Mouse (Mus musculus): Measurements from ENCODE around the gene Engase. TPM values are rescaled to one million over a fixed set of nuclear protein-coding genes. Genes with fewer than 3 reads are reported as not detected.

The Engase gene
- polyA plus RNA-seq, 1 experiment from 2014 or later: 6.7 TPM

GRCm38 (mm10) chr11:118452955-118453354, 23.7 kb upstream of the Engase start:
- Histone ChIP-seq H3K27me3 (replicated peaks; ENCODE audit: control insufficient read depth, insufficient read depth, low read length) (no peaks in the 10 kb centered on the region), H3K4me2 (ENCODE audit: low read length) (no peak overlapping the region), H3K4me3 (replicated peaks; ENCODE audit: low read length) (no peak overlapping the region), H3K27ac (ENCODE audit: low read length) (no peak overlapping the region), H3K4me1 (replicated peaks; ENCODE audit: control insufficient read depth, insufficient read depth, low read length) (no peaks in the 10 kb centered on the region), H3K9me3 (ENCODE audit: control insufficient read depth, low read length) (no peaks in the 10 kb centered on the region), H3K9ac (replicated peaks; ENCODE audit: low read depth, low read length) (no peak overlapping the region), H3K36me3 (ENCODE audit: control insufficient read depth, insufficient read depth) (no peaks in the 10 kb centered on the region)
- WGBS: 71% methylated on average over 2 of the region's 2 CpGs
- no peak for ATAC-seq

GRCm38 (mm10) chr11:118453886-118454671, 22.6 kb upstream of the Engase start:
- Histone ChIP-seq H3K27me3 (replicated peaks; ENCODE audit: control insufficient read depth, insufficient read depth, low read length) (no peaks in the 10 kb centered on the region), H3K9me3 (ENCODE audit: control insufficient read depth, low read length) (no peaks in the 10 kb centered on the region), H3K27ac (ENCODE audit: low read length) (no peak overlapping the region), H3K4me3 (replicated peaks; ENCODE audit: low read length) (no peak overlapping the region), H3K9ac (replicated peaks; ENCODE audit: low read depth, low read length) (no peak overlapping the region), H3K4me1 (replicated peaks; ENCODE audit: control insufficient read depth, insufficient read depth, low read length) (no peaks in the 10 kb centered on the region), H3K36me3 (ENCODE audit: control insufficient read depth, insufficient read depth) (no peaks in the 10 kb centered on the region), H3K4me2 (ENCODE audit: low read length) (no peak overlapping the region)
- ATAC-seq: no peak
- 80% methylated on average over 11 of the region's 11 CpGs for WGBS

- Histone ChIP-seq H3K27me3 (replicated peaks; ENCODE audit: control insufficient read depth, insufficient read depth, low read length) (no peaks in the 10 kb centered on the region), H3K4me1 (replicated peaks; ENCODE audit: control insufficient read depth, insufficient read depth, low read length) (no peaks in the 10 kb centered on the region), H3K9me3 (ENCODE audit: control insufficient read depth, low read length) (no peaks in the 10 kb centered on the region), H3K4me3 (replicated peaks; ENCODE audit: low read length) (no peak overlapping the region), H3K27ac (ENCODE audit: low read length) (no peak overlapping the region), H3K4me2 (ENCODE audit: low read length) (no peak overlapping the region), H3K9ac (replicated peaks; ENCODE audit: low read depth, low read length) (no peak overlapping the region), H3K36me3 (ENCODE audit: control insufficient read depth, insufficient read depth) (no peaks in the 10 kb centered on the region)
- 93% methylated on average over 6 of the region's 6 CpGs for WGBS
- ATAC-seq: no peak
Observed at GRCm38 (mm10) chr11:118455788-118456187, 20.8 kb upstream of the Engase start.

GRCm38 (mm10) chr11:118456937-118457336, 19.7 kb upstream of the Engase start:
- Histone ChIP-seq H3K4me1 (replicated peaks; ENCODE audit: control insufficient read depth, insufficient read depth, low read length) (no peaks in the 10 kb centered on the region), H3K4me3 (replicated peaks; ENCODE audit: low read length) (no peak overlapping the region), H3K27me3 (replicated peaks; ENCODE audit: control insufficient read depth, insufficient read depth, low read length) (no peaks in the 10 kb centered on the region), H3K27ac (ENCODE audit: low read length) (no peak overlapping the region), H3K9me3 (ENCODE audit: control insufficient read depth, low read length) (no peaks in the 10 kb centered on the region), H3K36me3 (ENCODE audit: control insufficient read depth, insufficient read depth) (no peaks in the 10 kb centered on the region), H3K9ac (replicated peaks; ENCODE audit: low read depth, low read length) (no peak overlapping the region), H3K4me2 (ENCODE audit: low read length) (no peak overlapping the region)
- 70% methylated on average over 11 of the region's 11 CpGs for WGBS
- no peak for ATAC-seq

- ATAC-seq: no peak
- H3K4me2 ChIP-seq (ENCODE audit: low read length): no peak overlapping the region
- 68% methylated on average over 8 of the region's 8 CpGs for WGBS
Observed at GRCm38 (mm10) chr11:118459051-118459450, 17.6 kb upstream of the Engase start.

GRCm38 (mm10) chr11:118459536-118459935, 17.1 kb upstream of the Engase start:
- H3K4me3 ChIP-seq (replicated peaks; ENCODE audit: low read length): no peak overlapping the region
- no peaks in the 10 kb centered on the region for H3K4me1 ChIP-seq (replicated peaks; ENCODE audit: control insufficient read depth, insufficient read depth, low read length)
- no peaks in the 10 kb centered on the region for H3K27me3 ChIP-seq (replicated peaks; ENCODE audit: control insufficient read depth, insufficient read depth, low read length)
- 85% methylated on average over 4 of the region's 4 CpGs for WGBS
- H3K4me2 ChIP-seq (ENCODE audit: low read length): no peak overlapping the region
- no peak overlapping the region for H3K9ac ChIP-seq (replicated peaks; ENCODE audit: low read depth, low read length)
- H3K9me3 ChIP-seq (ENCODE audit: control insufficient read depth, low read length): no peaks in the 10 kb centered on the region
- no peak overlapping the region for H3K27ac ChIP-seq (ENCODE audit: low read length)
- ATAC-seq: no peak
- no peaks in the 10 kb centered on the region for H3K36me3 ChIP-seq (ENCODE audit: control insufficient read depth, insufficient read depth)

More at GRCm38 (mm10) chr11:118459051-118459450, 17.6 kb upstream of the Engase start:
- Histone ChIP-seq H3K4me1 (replicated peaks; ENCODE audit: control insufficient read depth, insufficient read depth, low read length) (no peaks in the 10 kb centered on the region), H3K27me3 (replicated peaks; ENCODE audit: control insufficient read depth, insufficient read depth, low read length) (no peaks in the 10 kb centered on the region), H3K36me3 (ENCODE audit: control insufficient read depth, insufficient read depth) (no peaks in the 10 kb centered on the region), H3K27ac (ENCODE audit: low read length) (no peak overlapping the region), H3K4me3 (replicated peaks; ENCODE audit: low read length) (no peak overlapping the region), H3K9me3 (ENCODE audit: control insufficient read depth, low read length) (no peaks in the 10 kb centered on the region), H3K9ac (replicated peaks; ENCODE audit: low read depth, low read length) (no peak overlapping the region)

GRCm38 (mm10) chr11:118460280-118460679, 16.3 kb upstream of the Engase start:
- Histone ChIP-seq H3K4me2 (ENCODE audit: low read length) (no peak overlapping the region), H3K36me3 (ENCODE audit: control insufficient read depth, insufficient read depth) (no peaks in the 10 kb centered on the region), H3K9ac (replicated peaks; ENCODE audit: low read depth, low read length) (no peak overlapping the region), H3K4me1 (replicated peaks; ENCODE audit: control insufficient read depth, insufficient read depth, low read length) (no peaks in the 10 kb centered on the region), H3K4me3 (replicated peaks; ENCODE audit: low read length) (no peak overlapping the region), H3K27ac (ENCODE audit: low read length) (no peak overlapping the region), H3K9me3 (ENCODE audit: control insufficient read depth, low read length) (no peaks in the 10 kb centered on the region), H3K27me3 (replicated peaks; ENCODE audit: control insufficient read depth, insufficient read depth, low read length) (no peaks in the 10 kb centered on the region)
- no peak for ATAC-seq
- WGBS: 53% methylated on average over 6 of the region's 6 CpGs

GRCm38 (mm10) chr11:118467441-118468035, 9.1 kb upstream of the Engase start:
- no peak overlapping the region for H3K4me2 ChIP-seq (ENCODE audit: low read length)
- no peak overlapping the region for H3K27ac ChIP-seq (ENCODE audit: low read length)
- H3K4me3 ChIP-seq (replicated peaks; ENCODE audit: low read length): no peak overlapping the region
- H3K36me3 ChIP-seq (ENCODE audit: control insufficient read depth, insufficient read depth): no peaks in the 10 kb centered on the region
- no peaks in the 10 kb centered on the region for H3K9me3 ChIP-seq (ENCODE audit: control insufficient read depth, low read length)
- no peak for ATAC-seq
- WGBS: 38% methylated on average over 11 of the region's 11 CpGs
- no peak overlapping the region for H3K9ac ChIP-seq (replicated peaks; ENCODE audit: low read depth, low read length)
- H3K4me1 ChIP-seq (replicated peaks; ENCODE audit: control insufficient read depth, insufficient read depth, low read length): peaks cover 6% of the 10 kb centered on the region
- H3K27me3 ChIP-seq (replicated peaks; ENCODE audit: control insufficient read depth, insufficient read depth, low read length): no peaks in the 10 kb centered on the region

- Histone ChIP-seq H3K27me3 (replicated peaks; ENCODE audit: control insufficient read depth, insufficient read depth, low read length) (no peaks in the 10 kb centered on the region), H3K4me3 (replicated peaks; ENCODE audit: low read length) (no peak overlapping the region), H3K9ac (replicated peaks; ENCODE audit: low read depth, low read length) (no peak overlapping the region), H3K4me1 (replicated peaks; ENCODE audit: control insufficient read depth, insufficient read depth, low read length) (peaks cover 6% of the 10 kb centered on the region), H3K9me3 (ENCODE audit: control insufficient read depth, low read length) (no peaks in the 10 kb centered on the region), H3K4me2 (ENCODE audit: low read length) (no peak overlapping the region), H3K27ac (ENCODE audit: low read length) (peak overlapping the region; percentile 53; the same call in 1 of the 2 replicates), H3K36me3 (ENCODE audit: control insufficient read depth, insufficient read depth) (no peaks in the 10 kb centered on the region)
- 86% methylated on average over 10 of the region's 10 CpGs for WGBS
- ATAC-seq: no peak
Observed at GRCm38 (mm10) chr11:118469509-118470160, 7.0 kb upstream of the Engase start.

Measured in forebrain, embryonic 16.5 days (tissue).